Mouse (Mus musculus) ovary, postnatal 36 days (tissue): Measurements from ENCODE around the gene Hdac10.

ENCODE experiments used
- DNase-seq: peaks from one replicate; pipeline ENCODE4 v3.0.0; 2022; ENCODE audit warnings: low spot score, mixed read lengths

Hdac10 gene

DNA sequence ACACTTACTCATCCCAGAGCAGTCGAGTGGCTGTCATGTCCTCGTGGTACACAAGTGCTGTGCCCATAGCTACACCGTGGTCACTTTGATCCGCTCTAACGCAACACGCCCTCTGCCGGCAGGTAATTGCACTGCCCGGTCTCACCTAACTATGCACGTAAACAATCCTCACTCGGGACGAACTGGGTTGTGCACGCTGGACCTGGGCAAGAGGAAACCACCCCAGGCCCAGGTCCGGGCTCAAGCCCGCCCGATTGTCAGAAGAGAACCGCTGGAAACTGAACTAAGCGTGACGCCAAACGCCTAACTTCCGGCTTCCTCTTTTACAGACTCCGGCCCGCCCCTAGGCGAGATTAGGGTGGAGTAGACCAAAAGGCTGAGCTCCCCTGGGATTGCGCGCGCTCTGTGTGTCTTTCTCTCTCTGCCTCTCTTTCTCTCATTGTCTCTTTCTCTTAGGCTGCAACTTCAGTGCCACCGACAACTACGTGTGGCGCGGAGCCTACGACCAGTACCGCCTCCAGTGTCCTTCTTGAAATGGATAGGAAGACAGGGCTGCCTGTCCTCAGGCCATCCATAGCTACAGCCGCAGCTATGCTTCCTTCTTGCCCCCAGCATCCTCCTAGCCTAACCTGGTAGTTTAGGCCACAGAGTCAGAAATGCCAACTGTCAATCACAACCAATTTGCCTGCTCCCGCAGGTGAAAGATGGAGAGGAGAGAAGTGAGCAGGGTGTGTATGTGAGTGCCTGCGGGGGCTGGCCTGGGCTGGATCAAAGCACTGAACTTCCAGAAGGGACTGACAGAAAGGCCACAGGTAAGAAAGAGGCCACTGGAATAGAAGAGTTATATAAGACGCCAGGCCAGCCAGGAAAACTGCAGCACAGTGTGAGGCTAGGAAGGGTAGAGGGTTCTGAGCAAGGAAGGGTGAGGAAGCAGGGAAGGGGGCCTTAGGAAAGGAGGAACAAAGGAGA, at the start of gene Hdac10:
Gene Hdac10, minus strand, starts transcription at position 319 of the 969 bp plus-strand sequence.
- peak; percentile 78 for DNase-seq

DNA sequence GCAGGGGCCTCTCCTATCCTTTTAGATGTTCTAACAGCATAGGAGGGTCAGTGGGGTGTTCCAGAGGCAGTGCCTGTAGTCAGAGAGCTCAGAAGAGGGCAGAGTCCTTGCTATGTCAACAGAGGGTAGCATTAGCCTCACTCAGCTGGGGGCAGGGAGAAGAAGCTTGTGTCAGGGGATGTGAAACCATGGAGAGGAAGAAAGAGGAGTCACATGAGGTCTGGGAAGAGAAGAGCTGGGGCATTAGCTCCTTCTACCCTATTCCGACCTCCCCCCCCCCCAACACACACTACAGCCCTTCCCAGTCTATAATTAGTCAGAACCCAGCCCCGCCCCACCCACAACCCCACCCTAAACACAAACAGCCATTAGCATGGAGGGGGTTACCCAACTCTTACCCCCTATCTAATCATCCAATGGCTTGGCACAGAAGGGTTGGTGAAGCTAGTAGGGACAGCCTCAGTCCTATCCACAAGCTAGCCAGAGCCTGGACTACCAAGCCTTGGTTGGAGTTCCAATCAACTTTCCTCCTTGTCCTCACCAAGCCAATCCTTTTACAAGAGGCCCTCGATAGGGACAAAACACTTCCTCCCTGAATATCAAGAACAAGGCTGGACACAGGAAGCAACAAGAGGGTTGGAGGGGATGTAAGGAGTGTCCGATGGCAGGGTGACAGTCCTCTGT, 49.2 kb upstream of the Hdac10 start:
- DNase-seq, result no peak

DNA sequence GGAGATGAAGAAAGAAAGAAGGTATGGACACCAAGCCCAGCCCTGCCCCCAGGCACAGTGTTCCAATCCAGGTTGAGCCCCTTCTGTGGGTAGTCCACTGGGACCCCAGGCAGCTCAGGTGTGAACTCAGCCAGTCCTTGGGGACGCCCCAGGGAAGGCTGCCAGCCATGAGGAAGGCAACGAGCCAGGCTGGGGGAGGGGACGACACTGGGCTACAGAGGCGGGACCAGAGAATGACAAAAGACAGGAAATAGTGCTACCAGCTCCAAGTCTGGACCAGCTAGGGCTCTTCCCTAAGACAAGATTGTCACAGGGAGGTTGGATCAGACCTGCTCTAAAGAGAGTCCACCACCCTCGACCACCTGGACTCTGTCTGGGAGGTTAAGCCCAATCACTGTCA, 48.6 kb upstream of the Hdac10 start:
- DNase-seq, result peak; percentile 84

DNA sequence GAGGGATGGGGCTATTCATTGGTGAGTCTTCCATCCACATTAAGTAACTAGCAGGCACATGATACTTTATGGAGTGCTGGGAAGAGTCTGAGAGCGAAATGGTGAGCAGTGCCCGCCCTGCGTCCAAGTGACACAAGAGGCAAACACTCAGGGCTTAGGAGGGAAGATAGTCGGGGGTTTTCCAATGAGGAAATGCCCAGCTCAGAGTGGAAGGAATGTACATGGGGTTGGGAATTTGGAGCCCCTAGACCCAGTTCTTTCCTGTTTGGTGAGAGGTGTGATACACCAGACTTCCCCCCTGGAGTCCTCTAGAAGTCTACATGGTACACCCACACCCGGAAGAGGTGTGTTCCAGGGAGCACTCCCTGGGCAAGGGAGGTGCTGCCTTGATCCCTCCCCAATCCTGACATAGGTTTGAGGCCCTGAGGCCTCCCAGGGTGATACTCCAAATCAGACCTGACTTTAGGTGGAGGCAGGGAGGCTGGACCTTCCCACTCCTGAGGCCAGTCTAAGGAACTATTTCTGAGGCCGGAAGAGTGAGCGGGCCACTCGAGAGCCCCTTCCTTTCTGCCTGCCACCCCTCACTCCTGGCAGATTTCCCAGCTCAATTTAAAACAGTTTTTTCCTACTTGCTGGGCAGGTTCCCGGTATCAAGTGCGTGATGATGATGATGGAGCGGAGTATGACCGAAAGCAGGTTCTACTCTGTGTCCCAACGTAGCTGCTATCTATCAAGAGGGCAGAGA, 47.1 kb upstream of the Hdac10 start:
- no peak for DNase-seq

DNA sequence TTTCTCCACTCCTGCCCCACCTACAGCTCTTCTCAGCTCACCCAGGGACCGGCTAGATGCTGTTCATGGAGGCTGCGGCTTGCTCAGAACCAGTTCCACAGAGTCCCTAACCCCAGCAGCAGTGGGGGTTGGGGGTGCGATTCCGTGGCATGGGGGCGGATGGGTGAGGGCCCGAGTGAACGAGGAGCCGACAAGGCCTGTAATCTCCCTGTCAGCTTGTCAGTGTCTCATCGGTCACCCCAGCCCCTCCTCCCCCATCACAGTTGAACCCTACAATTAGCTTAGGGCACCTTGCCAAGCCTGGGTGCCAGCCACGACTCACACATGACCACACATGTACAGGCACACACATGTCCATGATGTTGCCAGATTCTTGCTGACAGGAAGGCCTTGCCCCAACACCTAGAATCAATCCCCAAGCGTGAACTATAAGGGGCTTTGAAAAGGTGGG, 46.4 kb upstream of the Hdac10 start:
- no peak for DNase-seq

DNA sequence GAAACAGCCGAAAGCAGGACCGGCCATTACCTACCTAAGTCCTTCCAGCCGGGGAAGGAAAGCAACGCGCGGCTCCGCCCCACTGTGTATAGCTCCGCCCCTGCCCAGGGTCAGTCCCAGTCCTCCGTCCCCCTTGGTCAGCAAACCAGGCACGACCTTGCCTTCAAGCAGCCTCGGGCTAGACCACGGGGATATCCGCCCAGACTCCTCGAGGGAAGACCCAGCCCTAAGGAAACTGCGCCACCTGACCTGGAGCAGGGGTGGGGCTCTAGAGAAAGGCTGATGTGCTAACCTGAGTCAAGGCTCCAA, 45.4 kb upstream of the Hdac10 start:
- DNase-seq, result peak; percentile 67

DNA sequence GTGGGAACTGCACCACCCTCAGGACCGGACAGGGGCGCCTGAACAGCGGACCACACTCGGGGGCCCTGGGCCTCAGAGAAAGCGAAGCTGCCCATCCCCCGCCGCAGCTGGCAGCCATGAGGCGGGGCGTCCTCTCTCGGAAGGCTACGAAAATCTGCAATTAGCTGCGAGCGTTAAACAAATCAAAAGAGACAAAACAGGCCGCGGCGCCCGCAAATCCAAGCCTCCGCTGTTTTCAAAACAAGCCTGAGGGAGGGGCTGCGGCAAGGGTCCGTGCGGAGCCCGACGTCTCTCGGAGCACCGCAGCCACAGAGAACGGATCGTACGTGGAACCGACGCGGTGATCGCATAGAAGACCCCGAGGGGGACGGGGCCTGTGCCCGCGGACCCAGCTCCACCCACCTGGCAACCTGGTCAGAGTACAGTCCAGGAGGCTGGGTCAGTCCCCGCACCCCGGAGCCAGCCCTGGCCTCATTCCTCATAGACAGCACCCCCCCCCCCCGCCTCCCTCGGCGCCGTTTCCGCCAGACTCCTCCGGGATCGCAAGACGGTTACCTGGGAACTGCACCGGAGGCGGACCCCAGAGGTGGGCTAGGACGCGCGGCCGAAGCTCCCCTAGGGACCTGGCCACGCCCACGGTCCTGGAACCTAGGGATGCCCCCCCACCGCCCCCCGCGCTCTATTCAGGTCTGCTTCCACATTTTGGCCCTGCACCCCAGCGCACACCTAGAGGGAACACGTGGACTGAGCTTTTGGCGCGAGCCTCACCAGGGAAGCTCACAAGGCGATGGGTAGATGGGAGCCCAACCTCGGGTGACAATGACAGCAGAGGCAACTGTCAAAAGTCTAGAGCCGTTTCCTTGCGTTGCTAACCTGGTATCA, 44.8 kb upstream of the Hdac10 start:
- DNase-seq, result peak; percentile 53

DNA sequence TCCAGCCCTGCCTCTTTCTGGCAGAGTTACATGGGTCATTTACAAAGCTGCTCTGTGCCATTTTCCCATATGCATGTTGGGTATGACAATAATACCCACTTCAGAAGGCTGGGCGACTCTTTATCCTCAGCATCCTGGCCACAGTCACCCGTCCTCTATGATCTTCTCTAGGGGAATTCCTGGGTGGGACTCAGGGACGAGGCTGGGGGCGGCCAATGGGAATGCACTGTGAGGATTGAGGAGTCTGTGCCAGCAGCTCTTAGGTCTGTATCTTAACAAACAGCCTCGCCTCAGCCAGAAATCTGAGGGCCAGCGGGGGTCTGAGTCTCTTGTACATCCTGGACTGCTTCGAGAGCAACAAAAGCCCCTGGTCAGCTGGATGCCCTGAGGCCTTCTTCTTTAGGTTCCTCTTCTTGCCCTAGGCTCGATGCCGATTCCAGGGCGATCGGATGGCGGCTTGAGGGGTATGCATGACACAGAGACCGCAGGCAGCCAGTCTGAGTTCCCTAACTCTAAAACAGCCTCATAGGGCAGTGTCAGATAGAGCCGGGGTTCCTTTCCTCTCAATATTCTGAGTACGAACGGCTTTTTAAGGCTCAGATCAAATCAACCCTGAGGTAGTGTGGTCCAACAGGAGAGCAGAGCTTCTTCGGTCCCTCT, 43.9 kb upstream of the Hdac10 start:
- DNase-seq, result no peak

DNA sequence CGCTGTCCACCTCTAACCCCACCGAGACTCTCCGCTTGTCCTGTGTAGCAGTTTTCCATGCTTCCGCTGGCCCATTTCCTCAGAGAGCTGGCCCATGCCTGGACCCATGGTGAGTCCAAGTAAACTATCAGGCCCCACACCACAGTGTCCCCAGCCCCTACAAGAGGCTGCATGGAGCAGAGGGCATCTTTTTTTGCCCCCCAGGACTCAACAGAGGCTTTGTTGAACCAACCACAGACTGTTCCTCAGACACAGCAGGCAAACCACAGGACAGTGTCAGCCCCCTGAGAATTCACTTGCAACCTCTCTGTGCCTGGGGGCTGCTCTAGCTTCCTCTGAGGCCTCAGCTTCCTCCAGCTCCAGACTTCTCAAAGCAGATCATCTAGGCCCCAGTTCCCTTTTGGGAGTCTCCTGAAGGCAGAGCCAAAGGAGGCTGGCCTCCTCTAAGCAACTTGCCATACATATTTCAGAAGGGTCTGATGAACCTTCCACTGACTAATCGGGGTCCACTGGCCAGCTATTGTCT, 43.1 kb upstream of the Hdac10 start:
- no peak for DNase-seq

DNA sequence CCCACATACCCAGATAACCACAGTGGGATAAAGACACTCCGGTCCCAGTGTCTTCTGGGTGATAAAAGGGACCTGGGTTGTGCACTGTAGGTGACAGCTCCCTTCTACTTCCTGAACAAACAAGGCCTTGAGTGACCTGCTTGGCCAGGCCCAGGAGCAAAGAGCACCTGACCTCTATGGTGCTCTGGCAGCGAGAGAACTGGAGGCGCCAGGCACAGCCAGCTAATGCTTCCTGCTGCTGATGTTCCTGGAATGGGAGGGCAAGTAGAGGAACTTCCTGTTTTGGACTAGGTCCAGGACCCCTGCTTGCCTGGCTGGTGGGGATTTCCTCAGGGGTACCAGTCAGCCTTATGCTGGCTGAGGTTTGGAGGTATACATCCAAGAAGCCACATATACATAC, 41.6 kb upstream of the Hdac10 start:
- DNase-seq, result no peak

DNA sequence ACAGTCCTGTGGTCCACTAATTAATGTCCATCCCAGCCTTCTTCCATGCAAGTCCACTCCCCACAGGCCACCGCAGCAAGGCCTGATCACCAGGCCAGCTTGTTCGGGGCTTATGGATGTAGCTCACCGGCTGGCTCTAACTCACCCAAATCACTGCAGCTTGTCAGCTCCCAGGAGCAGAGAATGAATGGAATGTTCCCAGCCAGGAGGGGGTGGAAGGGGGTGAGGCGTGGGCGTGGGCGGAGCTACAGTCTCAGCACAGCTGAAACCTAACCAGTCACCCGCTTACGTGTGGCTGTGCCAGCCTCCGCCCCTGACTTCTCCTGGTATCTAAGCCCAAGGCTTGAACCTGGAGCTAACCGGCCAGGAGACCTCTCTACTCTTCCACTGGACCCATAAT, 40.9 kb upstream of the Hdac10 start:
- DNase-seq, result peak; percentile 78

DNA sequence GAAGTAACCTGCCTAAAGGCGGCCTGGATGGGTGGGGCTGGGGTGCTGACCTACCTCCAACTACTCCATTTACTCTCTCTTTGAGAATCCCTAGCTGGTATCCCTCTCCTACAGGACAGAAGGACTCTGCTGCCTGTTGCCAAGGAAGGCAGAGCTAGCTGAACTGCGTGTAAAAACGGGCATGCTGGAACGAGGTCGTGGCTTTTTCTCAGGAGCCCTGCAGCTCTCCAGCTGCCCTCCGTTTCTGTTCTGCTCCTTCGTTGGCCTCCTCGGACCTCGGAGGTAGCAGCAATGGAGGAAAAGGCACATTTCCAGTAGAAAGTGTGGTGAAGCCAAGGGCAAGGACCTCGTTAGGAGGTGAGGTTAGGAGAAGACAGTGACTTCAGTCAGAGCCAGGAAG, 40.4 kb upstream of the Hdac10 start:
- DNase-seq, result no peak

DNA sequence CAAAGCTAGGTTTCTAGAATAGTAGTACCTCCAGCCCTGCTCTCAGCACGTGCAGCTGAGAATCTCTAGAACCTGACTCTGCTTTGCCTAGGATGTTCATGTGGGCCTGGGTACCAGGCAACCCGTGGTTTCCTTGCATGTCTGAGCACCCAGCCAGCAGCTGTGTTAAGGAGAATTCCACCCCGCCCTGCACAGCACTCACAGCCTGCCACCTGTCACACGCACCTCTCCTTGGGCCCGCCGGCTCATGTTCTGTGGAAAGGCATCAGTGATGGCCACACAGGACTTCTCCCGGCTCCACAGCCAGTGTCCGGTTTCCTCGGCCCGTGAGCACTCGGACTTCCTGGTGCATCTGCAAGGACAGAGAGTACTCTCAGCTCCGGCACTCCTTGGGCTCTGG, 37.0 kb upstream of the Hdac10 start:
- DNase-seq, result no peak

DNA sequence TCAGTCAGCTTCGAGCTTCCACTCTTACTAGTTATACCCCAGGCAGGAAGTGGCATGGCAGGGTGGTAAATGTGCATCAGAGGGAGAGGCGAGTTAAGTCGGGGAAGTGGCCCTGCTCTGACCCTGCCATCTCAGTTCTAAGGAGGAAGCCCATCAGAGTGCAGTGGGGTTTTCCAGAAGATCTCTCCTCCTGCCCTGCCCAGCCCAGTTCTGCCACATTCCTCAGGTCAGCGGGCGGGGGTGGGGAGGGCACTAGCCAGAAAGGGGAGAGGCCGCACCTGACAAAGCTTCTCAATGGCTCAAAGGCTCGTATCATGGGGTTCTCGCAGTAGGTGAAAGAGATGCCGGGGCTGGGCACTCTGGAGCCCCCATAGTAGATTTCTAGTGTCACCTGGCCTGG, 32.9 kb upstream of the Hdac10 start:
- peak; percentile 10 for DNase-seq

DNA sequence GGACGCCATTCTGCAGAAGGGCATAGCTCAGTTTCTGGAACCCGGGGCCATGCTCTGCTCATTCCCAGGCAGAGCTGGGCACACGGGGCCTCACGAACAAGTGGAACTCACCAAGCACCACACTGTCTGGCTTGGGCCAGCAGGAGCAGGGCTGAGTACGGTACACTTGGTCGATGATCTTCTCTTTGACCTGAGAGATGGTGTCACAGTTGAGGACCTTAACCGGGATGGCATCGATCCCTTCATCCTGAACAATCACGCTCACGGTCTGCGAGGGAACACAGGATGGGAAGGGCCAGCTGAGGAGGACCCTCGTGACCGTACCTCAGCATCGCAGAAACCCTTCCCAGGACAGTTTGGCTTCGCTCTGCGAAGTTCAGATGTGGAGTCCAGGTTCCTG, 30.0 kb upstream of the Hdac10 start:
- no peak for DNase-seq

DNA sequence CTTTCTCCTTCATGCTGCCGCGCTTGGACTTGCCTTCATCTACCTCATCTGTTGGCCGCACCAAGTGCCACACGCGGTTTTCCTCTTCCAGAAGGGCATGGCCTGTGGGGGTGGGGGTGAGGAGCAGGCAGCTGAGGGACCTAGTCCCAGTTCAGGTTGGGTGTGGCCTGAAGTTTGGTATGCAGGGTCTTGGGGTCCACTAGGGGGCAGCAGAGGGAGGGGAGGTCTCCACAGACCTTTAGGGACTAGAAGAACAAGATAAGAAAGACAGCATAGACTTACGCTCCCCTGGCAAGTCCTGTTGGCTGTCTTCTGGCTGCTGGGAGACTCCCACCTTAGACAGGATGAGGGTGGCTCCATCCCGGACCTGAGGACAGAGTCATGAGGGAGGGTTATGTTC, 29.5 kb upstream of the Hdac10 start:
- peak; percentile 60 for DNase-seq

DNA sequence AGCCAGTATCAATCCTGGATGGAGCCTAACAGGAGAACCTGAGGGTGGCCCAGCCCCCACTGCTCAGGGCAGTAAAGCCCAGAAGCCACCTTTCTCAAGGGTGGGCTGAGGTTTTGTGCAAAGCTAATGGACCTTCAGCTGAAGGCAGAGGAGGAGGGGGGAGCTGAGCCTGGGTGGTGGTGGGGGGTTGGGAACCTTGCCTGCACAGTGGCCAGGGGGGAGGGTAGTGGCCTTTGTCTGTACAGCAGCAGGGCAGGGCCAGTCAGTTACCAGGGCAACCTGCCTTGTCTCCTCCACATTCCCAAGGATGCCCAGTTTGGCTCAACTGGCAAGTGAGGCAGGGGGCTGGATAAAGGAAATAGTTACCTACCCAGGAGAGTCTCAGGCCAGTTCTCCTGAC, 23.8 kb upstream of the Hdac10 start:
- DNase-seq, result no peak

DNA sequence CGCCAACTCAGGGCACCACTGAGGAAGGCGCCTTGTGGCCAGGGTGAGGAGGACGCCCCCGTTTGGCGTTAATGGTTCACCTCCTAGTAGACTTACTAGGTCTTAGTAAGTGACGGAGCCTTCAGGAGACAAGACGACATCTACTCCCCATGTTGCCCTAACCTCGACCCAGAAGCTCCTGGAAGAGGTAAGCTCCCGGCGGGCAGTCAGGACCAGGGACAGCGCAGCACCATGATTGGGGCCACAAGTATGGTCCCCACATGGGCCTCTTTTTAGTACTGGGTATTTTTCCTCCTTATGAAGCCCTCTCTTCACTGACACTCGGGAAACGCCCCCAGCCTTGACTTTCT, 21.5 kb upstream of the Hdac10 start:
- DNase-seq, result peak; percentile 54

DNA sequence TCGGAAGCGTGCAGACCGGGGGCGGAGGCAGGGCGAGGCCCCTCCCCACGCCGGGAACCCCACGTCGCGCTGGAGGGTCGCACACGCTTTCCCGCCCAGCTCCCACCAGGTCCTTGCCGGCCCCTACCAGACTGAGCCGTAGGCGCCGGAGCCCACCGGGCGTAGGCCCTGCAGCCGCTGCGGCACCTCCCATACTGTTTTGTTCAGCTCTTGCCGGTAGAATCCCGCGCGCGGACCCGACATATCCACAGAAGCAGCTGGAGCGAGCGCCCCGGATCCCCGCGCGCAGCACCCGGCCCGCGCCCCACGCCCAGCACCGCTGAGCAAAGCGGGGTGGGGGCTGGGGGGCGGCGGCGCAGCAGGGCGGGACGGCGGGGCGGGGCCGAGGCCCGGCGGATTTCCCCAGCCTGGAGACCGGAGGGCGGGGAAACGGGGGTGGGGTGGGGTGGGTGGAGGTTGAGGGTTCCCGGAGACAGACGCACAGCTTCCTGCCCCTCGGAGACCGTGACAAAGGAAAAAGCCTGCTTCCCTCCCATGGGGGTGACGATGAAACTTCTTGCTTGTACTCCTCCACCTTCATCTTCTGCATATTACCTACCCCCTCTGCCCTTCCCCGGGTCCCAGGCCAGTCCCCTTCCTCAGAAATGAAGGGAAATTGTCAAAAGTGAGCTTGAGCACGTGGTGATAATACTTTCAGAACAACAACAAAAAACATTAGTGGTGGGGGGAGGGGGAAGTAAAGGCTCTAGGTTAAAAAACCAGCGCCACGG, 21.0 kb upstream of the Hdac10 start, which contains the start of gene Mapk11:
Gene Mapk11, minus strand, starts transcription at position 358 of the 770 bp plus-strand sequence.
- no peak for DNase-seq
